Comparison of ENCODE assay signal across 11 mouse cellular contexts in genomic region chr2:17811943-17812670, GRCm38 (mm10).
DNase-seq lines count a peak whose midpoint lies in the region; ATAC-seq and TF ChIP-seq lines count a peak whose summit lies in the region.
"Had no signal": no experiment of that assay in that cellular context is flagged by ENCODE, and none has a peak within 500 bp of the region (broad histone marks: within the 10 kb centered on the region; RNA-seq: fewer than 3 reads in every experiment).

No protein-coding gene starts in this region.

- TF ChIP-seq CTCF in liver, adult 2 months (IDR thresholded peaks at IDR 0.05; ENCODE audit: low read depth, low read length), result no peak
- TF ChIP-seq CTCF in liver, postnatal 0 days (IDR thresholded peaks at IDR 0.05; ENCODE audit: low read depth), result no peak

- H3K27ac ChIP-seq in heart, embryonic 10.5 days, result peak overlapping the region; percentile 62; the same call in 1 of the 2 replicates
- no peak overlapping the region for H3K27ac ChIP-seq in heart, embryonic 11.5 days (ENCODE audit: low read depth, low read length)
- no peak overlapping the region for H3K27ac ChIP-seq in liver, adult 2 months (replicated peaks; ENCODE audit: insufficient read depth, low read depth, low read length)
- H3K27ac ChIP-seq in liver, embryonic 12.5 days, result no peak overlapping the region
- H3K27ac ChIP-seq in liver, postnatal 0 days (ENCODE audit: low read depth), result no peak overlapping the region
- H3K27ac ChIP-seq: liver, embryonic 13.5 days had no signal

- TF ChIP-seq EP300 in liver, postnatal 0 days (IDR thresholded peaks at IDR 0.05; ENCODE audit: low read depth), result no peak

- H3K36me3 ChIP-seq in heart, embryonic 10.5 days, result no peaks in the 10 kb centered on the region
- H3K36me3 ChIP-seq in heart, embryonic 11.5 days (ENCODE audit: control insufficient read depth, insufficient read depth, low read length), result no peaks in the 10 kb centered on the region
- H3K36me3 ChIP-seq in liver, adult 2 months (ENCODE audit: control insufficient read depth, insufficient read depth, low read length), result no peaks in the 10 kb centered on the region
- H3K36me3 ChIP-seq in liver, embryonic 12.5 days, result no peaks in the 10 kb centered on the region
- no peaks in the 10 kb centered on the region for H3K36me3 ChIP-seq in liver, postnatal 0 days (replicated peaks; ENCODE audit: insufficient read depth, low read length)
- H3K36me3 ChIP-seq: liver, embryonic 13.5 days had no signal

- H3K9ac ChIP-seq in heart, embryonic 11.5 days (ENCODE audit: low read depth, low read length), result no peak overlapping the region
- no peak overlapping the region for H3K9ac ChIP-seq in liver, adult 2 months (ENCODE audit: low read depth, low read length)
- H3K9ac ChIP-seq in liver, embryonic 12.5 days, result no peak overlapping the region
- H3K9ac ChIP-seq in liver, postnatal 0 days (replicated peaks), result no peak overlapping the region
- H3K9ac ChIP-seq: liver, embryonic 13.5 days had no signal

- H3K9me3 ChIP-seq in heart, embryonic 10.5 days, result no peaks in the 10 kb centered on the region
- no peaks in the 10 kb centered on the region for H3K9me3 ChIP-seq in heart, embryonic 11.5 days (replicated peaks; ENCODE audit: control insufficient read depth, low read length)
- H3K9me3 ChIP-seq in liver, embryonic 12.5 days (replicated peaks), result no peaks in the 10 kb centered on the region
- H3K9me3 ChIP-seq in liver, postnatal 0 days (ENCODE audit: low read length), result no peaks in the 10 kb centered on the region
- H3K9me3 ChIP-seq: liver, embryonic 13.5 days had no signal

- no peak for DNase-seq in heart, embryonic 10.5 days (ENCODE audit: low spot score)
- DNase-seq in liver, adult 2 months (ENCODE audit: extremely low read depth, low read depth, low spot score), result peak; percentile 10
- peak; percentile 30 for DNase-seq in fat pad, adult 2 months (ENCODE audit: extremely low read depth, low read depth, low spot score)
- DNase-seq in liver, postnatal 0 days, result no peak
- DNase-seq in gastrocnemius, postnatal 25 days, result no peak
- DNase-seq in thymus, postnatal 36 days, result no peak
- DNase-seq: gastrocnemius, postnatal 14 days; layer of hippocampus, adult 9-11 months; liver, embryonic 13.5 days had no signal

- H3K4me2 ChIP-seq in heart, embryonic 11.5 days, result no peak overlapping the region
- H3K4me2 ChIP-seq in liver, embryonic 12.5 days, result no peak overlapping the region
- H3K4me2 ChIP-seq in liver, postnatal 0 days (ENCODE audit: low read depth, low read length), result no peak overlapping the region
- H3K4me2 ChIP-seq: liver, embryonic 13.5 days had no signal

- no peaks in the 10 kb centered on the region for H3K79me2 ChIP-seq in liver, adult 2 months (ENCODE audit: control insufficient read depth, insufficient read depth, low read length)

- TF ChIP-seq POLR2A in liver, adult 2 months (IDR thresholded peaks at IDR 0.05; ENCODE audit: extremely low read depth, insufficient read depth, low read length), result no peak

- ATAC-seq in heart, embryonic 11.5 days (replicated peaks; ENCODE audit: insufficient number of reproducible peaks, low FRiP score, low TSS enrichment), result no peak
- no peak for ATAC-seq in liver, embryonic 12.5 days
- ATAC-seq in liver, postnatal 0 days, result peak; percentile 44; the same call in 1 of the 2 replicates

- no peaks in the 10 kb centered on the region for H3K27me3 ChIP-seq in heart, embryonic 10.5 days (ENCODE audit: insufficient read depth, poor library complexity, severe bottlenecking)
- H3K27me3 ChIP-seq in heart, embryonic 11.5 days (ENCODE audit: control insufficient read depth, insufficient read depth, low read length), result no peaks in the 10 kb centered on the region
- no peaks in the 10 kb centered on the region for H3K27me3 ChIP-seq in liver, adult 2 months (ENCODE audit: control insufficient read depth, insufficient read depth, low read length)
- H3K27me3 ChIP-seq in liver, embryonic 12.5 days (replicated peaks), result no peaks in the 10 kb centered on the region
- no peaks in the 10 kb centered on the region for H3K27me3 ChIP-seq in liver, postnatal 0 days (ENCODE audit: insufficient read depth, low read length)
- H3K27me3 ChIP-seq: liver, embryonic 13.5 days had no signal

- 37% methylated on average over 7 of the region's 7 CpGs for WGBS in heart, embryonic 10.5 days
- WGBS in heart, embryonic 11.5 days (ENCODE audit: insufficient replicate concordance), result 39% methylated on average over 7 of the region's 7 CpGs
- WGBS in liver, adult 2 months, result 48% methylated on average over 7 of the region's 7 CpGs
- 55% methylated on average over 7 of the region's 7 CpGs for WGBS in liver, embryonic 12.5 days (ENCODE audit: insufficient replicate concordance)
- WGBS in liver, postnatal 0 days (ENCODE audit: insufficient replicate concordance), result 56% methylated on average over 7 of the region's 7 CpGs

- H3K4me3 ChIP-seq in heart, embryonic 10.5 days, result no peak overlapping the region
- no peak overlapping the region for H3K4me3 ChIP-seq in heart, embryonic 11.5 days (ENCODE audit: low read depth, low read length)
- no peak overlapping the region for H3K4me3 ChIP-seq in liver, adult 2 months (ENCODE audit: insufficient read depth, low read depth, low read length)
- no peak overlapping the region for H3K4me3 ChIP-seq in liver, embryonic 12.5 days
- H3K4me3 ChIP-seq in liver, postnatal 0 days (ENCODE audit: low read depth, low read length), result no peak overlapping the region
- H3K4me3 ChIP-seq: liver, embryonic 13.5 days had no signal

- H3K4me1 ChIP-seq in heart, embryonic 10.5 days, result peaks cover 8% of the 10 kb centered on the region; the same call in 1 of the 2 replicates
- peaks cover 5% of the 10 kb centered on the region; the same call in 1 of the 2 replicates for H3K4me1 ChIP-seq in heart, embryonic 11.5 days (ENCODE audit: control insufficient read depth, insufficient read depth, low read length)
- H3K4me1 ChIP-seq in liver, adult 2 months (ENCODE audit: control insufficient read depth, insufficient read depth, low read length), result no peaks in the 10 kb centered on the region
- H3K4me1 ChIP-seq in liver, embryonic 12.5 days, result no peaks in the 10 kb centered on the region
- 0 out of 2 replicates have a peak, but pooled peaks cover 3% of the 10 kb centered on the region for H3K4me1 ChIP-seq in liver, postnatal 0 days (ENCODE audit: insufficient read depth)
- H3K4me1 ChIP-seq: liver, embryonic 13.5 days had no signal

Comparison
In these comparisons a context has a peak if more than half of its experiments do, and no peak if none do; other contexts are left out.
1. DNase-seq: peak in liver, adult 2 months (single experiment) and fat pad, adult 2 months (single experiment); none in heart, embryonic 10.5 days (single experiment), liver, postnatal 0 days (single experiment), gastrocnemius, postnatal 25 days (single experiment) and thymus, postnatal 36 days (0 of 2).